Mouse (Mus musculus): ENCODE results near the gene Fxyd3. TPM values are rescaled to one million over a fixed set of nuclear protein-coding genes. Genes with fewer than 3 reads are reported as not detected.

Fxyd3 gene
- polyA plus RNA-seq (2015; fragmentation: Nextera tagmentation; extraction: Ambion mirVana), result 0.43 and 0.95 TPM in 2 replicates

DNA sequence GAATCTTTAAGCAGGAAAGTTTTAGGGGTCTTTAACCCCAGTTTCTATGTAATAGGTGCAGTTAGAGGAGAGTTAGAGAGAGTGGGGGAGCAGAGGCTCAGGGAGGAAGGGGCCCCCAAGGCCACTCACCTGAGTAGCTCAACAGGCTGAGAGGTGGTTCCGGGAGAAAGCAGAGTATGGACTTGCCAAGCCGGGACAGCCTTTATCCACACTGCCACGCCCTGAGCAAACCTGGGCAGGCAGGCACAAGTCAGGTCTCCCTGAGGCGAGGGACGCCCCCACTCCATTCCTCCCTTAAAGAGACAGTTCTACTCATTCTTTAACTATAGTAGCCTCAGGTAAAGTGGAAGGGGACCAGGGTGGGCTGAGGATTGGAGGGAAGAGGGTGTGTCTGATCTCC, at the start of gene Fxyd3:
Gene Fxyd3, minus strand, starts transcription at position 213 of the 400 bp plus-strand sequence.
- H3K9me3 ChIP-seq (ENCODE audit: control insufficient read depth, low read length), result no peaks in the 10 kb centered on the region
- no peaks in the 10 kb centered on the region for H3K27me3 ChIP-seq (replicated peaks; ENCODE audit: control insufficient read depth, insufficient read depth, low read length)
- no peak within 1 kb of the TSS for H3K9ac ChIP-seq (ENCODE audit: low read depth, low read length)
- no peaks in the 10 kb centered on the region for H3K4me1 ChIP-seq (ENCODE audit: control insufficient read depth, insufficient read depth, low read depth, low read length)
- no peaks in the 10 kb centered on the region for H3K36me3 ChIP-seq (ENCODE audit: control insufficient read depth, insufficient read depth, low read length)
- WGBS, result 82% methylated on average over 5 of the region's 5 CpGs
- no peak within 1 kb of the TSS for H3K27ac ChIP-seq (ENCODE audit: low read depth, low read length)
- H3K4me3 ChIP-seq (ENCODE audit: low read length), result no peak within 1 kb of the TSS
- H3K4me2 ChIP-seq (ENCODE audit: low read length), result no peak within 1 kb of the TSS
- no peak for ATAC-seq

DNA sequence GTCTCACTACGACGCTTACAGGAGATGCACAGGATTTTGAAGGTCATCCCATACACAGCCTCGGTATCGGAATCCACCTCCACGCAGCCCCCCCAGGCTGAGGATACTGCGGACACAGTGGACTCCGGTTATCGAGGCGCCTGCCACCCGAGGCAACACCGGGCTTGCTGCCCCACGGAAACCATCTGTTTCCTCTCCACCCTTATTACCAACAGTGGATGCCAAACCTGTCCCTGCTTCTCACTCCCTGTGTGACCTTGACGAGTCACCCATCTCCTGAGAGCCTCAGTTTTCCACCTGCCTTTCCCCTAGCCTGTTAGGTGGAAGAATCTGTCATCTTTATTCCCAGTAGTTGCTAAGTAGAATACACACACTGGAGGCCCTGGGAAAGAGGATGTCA, 48.6 kb upstream of the Fxyd3 start:
- Histone ChIP-seq H3K4me2 (ENCODE audit: low read length) (no peak overlapping the region), H3K9ac (ENCODE audit: low read depth, low read length) (no peak overlapping the region), H3K27me3 (replicated peaks; ENCODE audit: control insufficient read depth, insufficient read depth, low read length) (peaks cover 8% of the 10 kb centered on the region; the same call in 1 of the 2 replicates), H3K27ac (ENCODE audit: low read depth, low read length) (no peak overlapping the region), H3K4me3 (ENCODE audit: low read length) (no peak overlapping the region), H3K9me3 (ENCODE audit: control insufficient read depth, low read length) (no peaks in the 10 kb centered on the region), H3K36me3 (ENCODE audit: control insufficient read depth, insufficient read depth, low read length) (peaks cover 14% of the 10 kb centered on the region), H3K4me1 (ENCODE audit: control insufficient read depth, insufficient read depth, low read depth, low read length) (peaks cover 20% of the 10 kb centered on the region)
- ATAC-seq, result no peak
- 81% methylated on average over 13 of the region's 13 CpGs for WGBS

GRCm38 (mm10) chr7:31124381-31124780, 47.9 kb upstream of the Fxyd3 start:
- H3K36me3 ChIP-seq (ENCODE audit: control insufficient read depth, insufficient read depth, low read length), result peaks cover 9% of the 10 kb centered on the region
- H3K4me3 ChIP-seq (ENCODE audit: low read length), result no peak overlapping the region
- H3K4me2 ChIP-seq (ENCODE audit: low read length), result no peak overlapping the region
- no peak overlapping the region for H3K27ac ChIP-seq (ENCODE audit: low read depth, low read length)
- H3K27me3 ChIP-seq (replicated peaks; ENCODE audit: control insufficient read depth, insufficient read depth, low read length), result peaks cover 8% of the 10 kb centered on the region; the same call in 1 of the 2 replicates
- 85% methylated on average over 5 of the region's 5 CpGs for WGBS
- no peaks in the 10 kb centered on the region for H3K9me3 ChIP-seq (ENCODE audit: control insufficient read depth, low read length)
- no peak overlapping the region for H3K9ac ChIP-seq (ENCODE audit: low read depth, low read length)
- H3K4me1 ChIP-seq (ENCODE audit: control insufficient read depth, insufficient read depth, low read depth, low read length), result peaks cover 20% of the 10 kb centered on the region
- no peak for ATAC-seq

DNA sequence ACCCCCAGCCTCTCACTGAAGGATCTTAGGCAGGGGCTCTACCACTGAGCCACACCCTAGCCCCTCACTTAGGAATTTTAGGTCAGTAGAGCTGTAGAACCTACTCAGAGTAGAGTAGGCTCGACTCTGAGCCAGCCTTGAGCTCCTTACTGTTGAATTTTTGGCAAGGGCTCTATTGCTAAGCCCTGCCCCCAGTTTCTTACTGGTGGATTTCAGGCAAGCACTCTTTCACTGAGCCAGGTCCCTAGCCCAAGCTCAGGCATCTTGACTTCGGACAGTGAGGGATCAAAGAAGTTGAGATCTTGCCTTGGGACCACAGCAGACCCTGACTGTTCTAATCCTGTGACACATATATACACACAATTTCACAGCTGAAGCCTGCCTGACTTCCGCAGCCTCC, 47.2 kb upstream of the Fxyd3 start:
- Histone ChIP-seq H3K36me3 (ENCODE audit: control insufficient read depth, insufficient read depth, low read length) (peaks cover 5% of the 10 kb centered on the region; the same call in 1 of the 2 replicates), H3K27me3 (replicated peaks; ENCODE audit: control insufficient read depth, insufficient read depth, low read length) (peaks cover 8% of the 10 kb centered on the region; the same call in 1 of the 2 replicates), H3K9ac (ENCODE audit: low read depth, low read length) (no peak overlapping the region), H3K27ac (ENCODE audit: low read depth, low read length) (no peak overlapping the region), H3K4me1 (ENCODE audit: control insufficient read depth, insufficient read depth, low read depth, low read length) (peaks cover 20% of the 10 kb centered on the region), H3K4me2 (ENCODE audit: low read length) (no peak overlapping the region), H3K4me3 (ENCODE audit: low read length) (no peak overlapping the region), H3K9me3 (ENCODE audit: control insufficient read depth, low read length) (no peaks in the 10 kb centered on the region)
- no peak for ATAC-seq
- WGBS, result 79% methylated on average over 3 of the region's 3 CpGs

GRCm38 (mm10) chr7:31122641-31123631, 46.4 kb upstream of the Fxyd3 start:
- no peak overlapping the region for H3K4me2 ChIP-seq (ENCODE audit: low read length)
- H3K27ac ChIP-seq (ENCODE audit: low read depth, low read length), result no peak overlapping the region
- no peaks in the 10 kb centered on the region for H3K9me3 ChIP-seq (ENCODE audit: control insufficient read depth, low read length)
- no peak overlapping the region for H3K4me3 ChIP-seq (ENCODE audit: low read length)
- no peak for ATAC-seq
- H3K4me1 ChIP-seq (ENCODE audit: control insufficient read depth, insufficient read depth, low read depth, low read length), result peaks cover 20% of the 10 kb centered on the region
- WGBS, result 91% methylated on average over 16 of the region's 16 CpGs
- no peaks in the 10 kb centered on the region for H3K36me3 ChIP-seq (ENCODE audit: control insufficient read depth, insufficient read depth, low read length)
- H3K27me3 ChIP-seq (replicated peaks; ENCODE audit: control insufficient read depth, insufficient read depth, low read length), result peaks cover 8% of the 10 kb centered on the region; the same call in 1 of the 2 replicates
- H3K9ac ChIP-seq (ENCODE audit: low read depth, low read length), result no peak overlapping the region

DNA sequence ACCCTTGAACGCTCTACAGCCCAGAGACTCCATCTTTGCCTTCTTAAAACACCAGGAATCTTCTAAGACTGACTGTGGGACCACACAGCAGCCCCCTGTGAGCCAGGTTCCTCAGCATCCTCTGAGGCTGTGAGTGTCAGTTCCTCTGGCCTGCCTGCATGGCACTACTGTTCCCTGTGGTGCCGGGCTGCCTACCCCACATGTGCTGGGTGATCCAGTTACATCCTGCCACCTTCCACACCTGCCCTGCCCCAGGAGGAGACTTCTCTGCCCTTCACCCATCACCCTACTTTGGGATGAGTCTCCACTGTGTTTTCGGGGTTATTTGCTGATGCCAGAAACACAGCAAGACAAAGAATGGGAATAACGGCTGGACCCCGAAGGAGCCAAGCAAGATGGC, 43.1 kb upstream of the Fxyd3 start:
- ATAC-seq, result no peak
- Histone ChIP-seq H3K9me3 (ENCODE audit: control insufficient read depth, low read length) (no peaks in the 10 kb centered on the region), H3K36me3 (ENCODE audit: control insufficient read depth, insufficient read depth, low read length) (no peaks in the 10 kb centered on the region), H3K4me2 (ENCODE audit: low read length) (no peak overlapping the region), H3K4me3 (ENCODE audit: low read length) (no peak overlapping the region), H3K27me3 (replicated peaks; ENCODE audit: control insufficient read depth, insufficient read depth, low read length) (peaks cover 2% of the 10 kb centered on the region), H3K27ac (ENCODE audit: low read depth, low read length) (no peak overlapping the region), H3K4me1 (ENCODE audit: control insufficient read depth, insufficient read depth, low read depth, low read length) (no peaks in the 10 kb centered on the region), H3K9ac (ENCODE audit: low read depth, low read length) (no peak overlapping the region)
- 87% methylated on average over 5 of the region's 5 CpGs for WGBS

GRCm38 (mm10) chr7:31118486-31118885, 42.0 kb upstream of the Fxyd3 start:
- 0 out of 2 replicates have a peak, but pooled peaks have one; percentile 16 for ATAC-seq
- WGBS, result 64% methylated on average over 7 of the region's 7 CpGs
- Histone ChIP-seq H3K9ac (ENCODE audit: low read depth, low read length) (no peak overlapping the region), H3K4me3 (ENCODE audit: low read length) (no peak overlapping the region), H3K27ac (ENCODE audit: low read depth, low read length) (no peak overlapping the region), H3K4me2 (ENCODE audit: low read length) (no peak overlapping the region), H3K36me3 (ENCODE audit: control insufficient read depth, insufficient read depth, low read length) (no peaks in the 10 kb centered on the region), H3K4me1 (ENCODE audit: control insufficient read depth, insufficient read depth, low read depth, low read length) (no peaks in the 10 kb centered on the region), H3K27me3 (replicated peaks; ENCODE audit: control insufficient read depth, insufficient read depth, low read length) (no peaks in the 10 kb centered on the region; the same call in 1 of the 2 replicates), H3K9me3 (ENCODE audit: control insufficient read depth, low read length) (no peaks in the 10 kb centered on the region)

DNA sequence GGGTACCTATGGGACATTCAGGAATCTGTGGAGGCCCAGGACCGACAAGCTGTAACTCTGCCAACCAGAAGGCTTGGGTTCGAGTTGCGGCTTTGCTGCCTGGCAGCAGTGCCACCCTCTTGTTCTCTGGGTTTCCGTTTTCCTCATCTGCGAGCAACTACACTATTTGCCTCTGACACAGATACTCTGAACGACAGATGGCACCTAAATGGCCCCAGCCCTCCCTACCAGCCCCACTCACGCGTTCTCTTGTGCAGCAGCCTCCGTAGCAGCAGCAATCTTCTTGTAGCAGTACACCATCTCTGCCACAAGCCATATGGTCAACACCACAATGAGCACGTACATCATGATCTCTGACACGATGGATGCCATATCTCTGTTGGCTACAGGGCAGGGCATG, 41.0 kb upstream of the Fxyd3 start:
- no peaks in the 10 kb centered on the region for H3K4me1 ChIP-seq (ENCODE audit: control insufficient read depth, insufficient read depth, low read depth, low read length)
- no peaks in the 10 kb centered on the region; the same call in 1 of the 2 replicates for H3K27me3 ChIP-seq (replicated peaks; ENCODE audit: control insufficient read depth, insufficient read depth, low read length)
- 80% methylated on average over 11 of the region's 11 CpGs for WGBS
- no peak overlapping the region for H3K4me3 ChIP-seq (ENCODE audit: low read length)
- no peak overlapping the region for H3K4me2 ChIP-seq (ENCODE audit: low read length)
- H3K36me3 ChIP-seq (ENCODE audit: control insufficient read depth, insufficient read depth, low read length), result no peaks in the 10 kb centered on the region
- H3K27ac ChIP-seq (ENCODE audit: low read depth, low read length), result no peak overlapping the region
- no peak for ATAC-seq
- no peak overlapping the region for H3K9ac ChIP-seq (ENCODE audit: low read depth, low read length)
- no peaks in the 10 kb centered on the region for H3K9me3 ChIP-seq (ENCODE audit: control insufficient read depth, low read length)

- Histone ChIP-seq H3K9ac (ENCODE audit: low read depth, low read length) (no peak overlapping the region), H3K4me2 (ENCODE audit: low read length) (no peak overlapping the region), H3K27me3 (replicated peaks; ENCODE audit: control insufficient read depth, insufficient read depth, low read length) (no peaks in the 10 kb centered on the region; the same call in 1 of the 2 replicates), H3K36me3 (ENCODE audit: control insufficient read depth, insufficient read depth, low read length) (no peaks in the 10 kb centered on the region), H3K4me1 (ENCODE audit: control insufficient read depth, insufficient read depth, low read depth, low read length) (no peaks in the 10 kb centered on the region), H3K9me3 (ENCODE audit: control insufficient read depth, low read length) (no peaks in the 10 kb centered on the region), H3K27ac (ENCODE audit: low read depth, low read length) (no peak overlapping the region), H3K4me3 (ENCODE audit: low read length) (no peak overlapping the region)
- ATAC-seq, result no peak
- 41% methylated on average over 13 of the region's 16 CpGs for WGBS
Observed at GRCm38 (mm10) chr7:31116721-31117145, 40.2 kb upstream of the Fxyd3 start.

Data from hindbrain, embryonic 16.5 days (tissue).